Mouse (Mus musculus) C2C12 (cell line): ENCODE results near the gene Ebf1. TPM values are rescaled to one million over a fixed set of nuclear protein-coding genes. Genes with fewer than 3 reads are reported as not detected.
A peak's percentile ranks its signal among the peaks of the same experiment; 100 is the strongest.

Source experiments
- H3K27me3 ChIP-seq: one replicate; pipeline ENCODE4 v1.6.1; 2011; ENCODE audit not compliant: control insufficient read depth, insufficient read depth, insufficient read length
- H3K36me3 ChIP-seq: one replicate; pipeline ENCODE4 v1.6.1; 2011; ENCODE audit not compliant: control insufficient read depth, insufficient read depth
- H3K4me3 ChIP-seq: one replicate; pipeline ENCODE4 v1.5.1; 2011; ENCODE audit warnings: mild to moderate bottlenecking, control low read depth; ENCODE audit not compliant: poor library complexity, insufficient read depth, severe bottlenecking
- H3K79me2 ChIP-seq: one replicate; pipeline ENCODE4 v1.6.1; 2011; ENCODE audit not compliant: control insufficient read depth, insufficient read depth
- H3K79me3 ChIP-seq: one replicate; pipeline ENCODE4 v1.6.1; 2011; ENCODE audit warnings: low read depth, control low read depth
- H3ac ChIP-seq: one replicate; pipeline ENCODE3; 2011; ENCODE audit warnings: low read depth; ENCODE audit not compliant: control insufficient read depth, insufficient read length
- CEBPB ChIP-seq: IDR thresholded peaks from one replicate; pipeline ENCODE4 v1.6.1; 2011; ENCODE audit warnings: low read depth, mild to moderate bottlenecking, control low read depth, moderate library complexity
- CTCF ChIP-seq: IDR thresholded peaks from one replicate; pipeline ENCODE4 v1.5.1; 2011; ENCODE audit not compliant: control insufficient read depth, insufficient read depth, insufficient read length
- FOSL1 ChIP-seq: IDR thresholded peaks from one replicate; pipeline ENCODE4 v1.8.0; 2011; ENCODE audit warnings: mild to moderate bottlenecking, low read length; ENCODE audit not compliant: poor library complexity, insufficient read depth, severe bottlenecking
- MAX ChIP-seq: IDR thresholded peaks from one replicate; pipeline ENCODE4 v1.6.1; 2011; ENCODE audit warnings: mild to moderate bottlenecking, control low read depth
- MYOD1 ChIP-seq: IDR thresholded peaks from one replicate; pipeline ENCODE4 v1.6.1; 2011; ENCODE audit warnings: low read depth; ENCODE audit not compliant: control insufficient read depth, insufficient read length
- MYOG ChIP-seq: IDR thresholded peaks from one replicate; pipeline ENCODE4 v1.6.1; 2011; ENCODE audit not compliant: control insufficient read depth, insufficient read length; ENCODE audit errors: extremely low read depth
- USF1 ChIP-seq: IDR thresholded peaks from one replicate; pipeline ENCODE4 v1.6.1; 2011; ENCODE audit warnings: low read depth, mild to moderate bottlenecking, control low read depth, moderate library complexity
- polyA plus RNA-seq: library from polyadenylated mRNA; unstranded; fragments of >200 nt; fragmentation: generic; extraction: Trizol; gene quantifications from one replicate; pipeline ENCODE4 v1.2.1, GENCODE M21; 2012; ENCODE audit warnings: missing spikeins

Ebf1 gene
- polyA plus RNA-seq, 1 experiment, result 4.3 TPM

DNA sequence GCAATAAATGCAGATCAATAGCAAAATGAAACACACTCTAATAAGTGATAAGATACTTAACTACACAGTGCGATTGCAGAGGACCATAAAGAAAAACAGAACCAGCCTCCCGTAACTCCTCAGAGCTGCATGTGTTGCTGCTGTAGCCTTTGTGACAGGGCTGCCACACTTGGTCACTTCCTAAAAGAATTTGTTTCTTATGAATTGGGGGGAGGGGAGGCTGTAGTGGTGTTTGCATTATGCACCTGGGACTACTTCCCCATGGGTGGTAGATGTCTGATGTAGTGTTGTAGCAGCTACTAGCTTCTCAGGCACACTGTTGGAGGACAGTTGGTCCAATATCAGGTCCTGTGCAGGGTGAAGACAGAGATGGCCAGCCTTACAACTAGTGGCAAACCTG lies 284.6 kb downstream of the Ebf1 start:
- Histone ChIP-seq H3K27me3 (no peaks in the 10 kb centered on the region), H3K4me3 (no peak overlapping the region), H3ac (no peak overlapping the region), H3K79me2 (no peaks in the 10 kb centered on the region), H3K36me3 (no peaks in the 10 kb centered on the region), H3K79me3 (no peaks in the 10 kb centered on the region)
- no peak for TF ChIP-seq MYOD1
- TF ChIP-seq CEBPB, result no peak
- no peak for TF ChIP-seq CTCF
- TF ChIP-seq USF1, result no peak
- no peak for TF ChIP-seq MAX
- TF ChIP-seq FOSL1, result no peak
- no peak for TF ChIP-seq MYOG

DNA sequence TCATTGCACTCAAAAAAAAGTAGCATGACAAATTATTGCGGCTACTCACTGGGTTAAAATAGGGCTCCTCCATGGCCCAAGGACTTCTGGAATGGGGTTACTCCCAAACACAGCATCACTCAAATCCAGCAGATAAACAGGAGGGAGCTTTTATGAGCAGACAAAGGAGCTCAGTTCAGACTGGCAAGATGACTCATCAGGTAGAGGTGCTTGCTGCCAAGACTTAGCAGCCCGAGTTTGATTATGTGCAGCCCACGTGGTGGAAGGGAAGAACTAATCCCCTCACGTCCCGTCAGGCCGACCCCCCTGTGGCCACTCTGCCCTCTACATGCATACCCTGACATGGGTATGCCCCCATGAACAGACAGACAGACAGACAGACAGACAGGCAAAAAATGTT lies 285.0 kb downstream of the Ebf1 start:
- Histone ChIP-seq H3K4me3 (no peak overlapping the region), H3K27me3 (no peaks in the 10 kb centered on the region), H3K79me3 (no peaks in the 10 kb centered on the region), H3ac (no peak overlapping the region), H3K36me3 (no peaks in the 10 kb centered on the region), H3K79me2 (no peaks in the 10 kb centered on the region)
- TF ChIP-seq MAX (peak; percentile 65), MYOG (no peak), MYOD1 (no peak), CEBPB (no peak), FOSL1 (peak; percentile 35), USF1 (peak; percentile 56), CTCF (no peak)

DNA sequence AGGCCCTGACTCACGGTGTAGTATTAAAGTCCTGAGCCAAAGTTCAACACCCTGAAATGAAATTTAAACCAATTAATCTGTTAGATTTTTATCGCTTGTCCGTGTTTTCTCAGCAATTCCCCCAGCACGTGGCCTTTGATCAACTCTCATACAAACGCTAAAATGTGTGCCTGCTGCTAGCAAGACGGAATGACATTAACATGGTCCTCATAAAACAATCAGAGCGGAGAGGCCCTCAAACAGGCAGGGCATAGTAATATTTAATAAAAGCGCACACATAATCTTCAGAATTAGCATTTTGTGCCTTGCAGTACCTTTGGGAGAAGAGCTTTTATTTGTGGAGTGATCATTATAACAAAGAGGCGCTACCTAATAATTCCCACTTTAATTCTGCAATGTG lies 287.0 kb downstream of the Ebf1 start:
- Histone ChIP-seq H3K36me3 (peaks cover 9% of the 10 kb centered on the region), H3ac (no peak overlapping the region), H3K79me2 (no peaks in the 10 kb centered on the region), H3K27me3 (no peaks in the 10 kb centered on the region), H3K79me3 (no peaks in the 10 kb centered on the region), H3K4me3 (no peak overlapping the region)
- TF ChIP-seq FOSL1, result no peak
- TF ChIP-seq MAX, result no peak
- no peak for TF ChIP-seq USF1
- TF ChIP-seq CTCF, result no peak
- TF ChIP-seq MYOD1, result no peak
- no peak for TF ChIP-seq MYOG
- TF ChIP-seq CEBPB, result no peak

DNA sequence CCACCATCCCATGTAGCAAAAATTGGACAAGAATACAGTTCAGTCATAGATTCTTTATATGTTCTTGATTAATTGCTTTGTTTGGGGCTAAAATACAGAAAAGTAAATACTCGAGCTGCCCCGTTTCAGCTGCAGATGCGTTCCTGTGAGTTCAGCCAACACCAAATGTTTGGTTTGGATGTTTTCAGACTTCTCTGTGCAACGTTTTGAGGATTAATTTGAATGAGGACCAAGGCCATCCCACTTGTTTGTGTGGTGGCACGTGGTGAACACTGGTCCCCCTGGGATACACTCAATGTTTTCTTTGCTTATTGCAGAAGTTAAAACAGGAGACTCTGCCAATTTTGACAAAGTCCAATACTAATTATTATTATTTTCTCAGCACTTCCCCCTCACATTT lies 289.3 kb downstream of the Ebf1 start:
- H3K36me3 ChIP-seq, result peaks cover 9% of the 10 kb centered on the region
- H3ac ChIP-seq, result no peak overlapping the region
- no peak for TF ChIP-seq FOSL1
- no peak for TF ChIP-seq CTCF
- no peak for TF ChIP-seq CEBPB
- no peak for TF ChIP-seq MYOD1
- TF ChIP-seq USF1, result no peak
- TF ChIP-seq MYOG, result no peak
- no peak for TF ChIP-seq MAX
- H3K79me2 ChIP-seq, result no peaks in the 10 kb centered on the region
- no peaks in the 10 kb centered on the region for H3K27me3 ChIP-seq
- H3K79me3 ChIP-seq, result no peaks in the 10 kb centered on the region
- H3K4me3 ChIP-seq, result no peak overlapping the region

DNA sequence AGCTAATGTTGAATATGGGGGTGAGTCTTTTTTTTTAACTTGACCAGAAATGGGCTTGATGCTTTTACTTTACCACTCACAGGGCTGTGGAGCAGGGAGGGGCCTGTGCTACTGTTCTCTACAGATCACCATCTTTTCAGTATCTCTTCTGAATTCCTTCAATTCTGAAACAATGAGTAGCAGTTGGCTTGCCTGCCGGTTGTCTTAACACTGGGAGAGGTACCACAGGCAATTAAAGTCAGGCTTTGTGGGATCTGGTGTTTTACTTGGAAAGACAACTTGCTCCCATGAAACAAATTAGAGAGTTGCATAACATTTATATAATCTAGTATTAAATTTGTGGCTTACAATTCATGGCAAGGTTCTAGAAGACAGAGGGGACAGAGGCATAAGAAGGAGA lies 294.6 kb downstream of the Ebf1 start:
- peaks cover 13% of the 10 kb centered on the region for H3K36me3 ChIP-seq
- H3ac ChIP-seq, result no peak overlapping the region
- H3K27me3 ChIP-seq, result no peaks in the 10 kb centered on the region
- TF ChIP-seq MAX, result no peak
- TF ChIP-seq CEBPB, result no peak
- no peak for TF ChIP-seq USF1
- no peak for TF ChIP-seq CTCF
- no peak for TF ChIP-seq FOSL1
- no peak for TF ChIP-seq MYOG
- TF ChIP-seq MYOD1, result no peak
- no peaks in the 10 kb centered on the region for H3K79me3 ChIP-seq
- H3K4me3 ChIP-seq, result no peak overlapping the region
- no peaks in the 10 kb centered on the region for H3K79me2 ChIP-seq

DNA sequence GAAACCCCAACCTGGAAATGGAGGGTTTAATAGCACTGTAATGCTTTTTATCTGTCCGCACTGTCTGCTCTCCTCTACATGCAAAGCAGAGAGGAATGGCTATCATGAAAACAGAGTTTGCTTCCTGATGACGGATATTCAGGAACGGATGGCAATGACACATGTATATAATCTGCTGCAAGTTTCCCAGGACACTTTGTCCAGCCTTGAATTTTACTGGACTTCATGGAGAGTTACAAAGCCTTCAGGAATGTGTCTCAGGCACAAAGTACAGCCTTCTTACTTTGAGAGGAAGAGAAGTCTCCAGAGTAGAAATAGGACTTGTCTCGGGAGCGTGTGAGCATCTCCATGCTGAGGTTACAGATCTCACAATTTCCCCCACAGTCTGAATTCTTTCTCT lies 296.7 kb downstream of the Ebf1 start:
- Histone ChIP-seq H3K4me3 (no peak overlapping the region), H3K79me3 (no peaks in the 10 kb centered on the region), H3K36me3 (peaks cover 6% of the 10 kb centered on the region), H3ac (no peak overlapping the region), H3K79me2 (no peaks in the 10 kb centered on the region), H3K27me3 (no peaks in the 10 kb centered on the region)
- TF ChIP-seq CEBPB (no peak), FOSL1 (no peak), MAX (no peak), MYOG (no peak), CTCF (no peak), USF1 (no peak), MYOD1 (no peak)
